Mouse (Mus musculus) intestine, embryonic 15.5 days (tissue): ENCODE data around the gene Nrg3. TPM values are rescaled to one million over a fixed set of nuclear protein-coding genes. Genes with fewer than 3 reads are reported as not detected.
"Not testable (repeated sequence)": the region's sequence is repeated elsewhere in the genome, so short reads cannot be mapped to it uniquely, and the experiment has no call there.

ENCODE experiments used
- ATAC-seq: fragments of 200-750 bp; cut with Nextera tagmentation; 2 replicates; pipeline ENCODE4 v1.8.0; 2017; ENCODE audit warnings: moderate TSS enrichment, moderate library complexity
- H3K27ac ChIP-seq: fragments of 300-500 bp; sonication (generic); 2 replicates; pipeline ENCODE4 v1.5.1; 2015; ENCODE audit warnings: mild to moderate bottlenecking, inconsistent platforms
- H3K27me3 ChIP-seq: fragments of 300-500 bp; sonication (generic); replicated peaks from 2 replicates; pipeline ENCODE4 v1.6.1; 2015; ENCODE audit warnings: inconsistent platforms
- H3K36me3 ChIP-seq: fragments of 300-500 bp; sonication (generic); 2 replicates; pipeline ENCODE4 v1.6.1; 2015; ENCODE audit warnings: inconsistent platforms
- H3K4me1 ChIP-seq: fragments of 300-500 bp; sonication (generic); replicated peaks from 2 replicates; pipeline ENCODE4 v1.6.1; 2015; ENCODE audit warnings: inconsistent platforms
- H3K4me2 ChIP-seq: fragments of 300-500 bp; sonication (generic); replicated peaks from 2 replicates; pipeline ENCODE4 v1.6.1; 2015; ENCODE audit warnings: mild to moderate bottlenecking, inconsistent platforms
- H3K4me3 ChIP-seq: fragments of 300-500 bp; sonication (generic); replicated peaks from 2 replicates; pipeline ENCODE4 v1.5.1; 2015; ENCODE audit warnings: inconsistent platforms
- H3K9ac ChIP-seq: fragments of 300-500 bp; sonication (generic); 2 replicates; pipeline ENCODE4 v1.6.1; 2015; ENCODE audit warnings: inconsistent platforms
- H3K9me3 ChIP-seq: fragments of 300-500 bp; sonication (generic); 2 replicates; pipeline ENCODE4 v1.6.1; 2016; ENCODE audit warnings: inconsistent platforms
- WGBS: fragments of 180-500 bp; shearing (Covaris S2); methylation state at CpG from one replicate; pipeline ENCODE4 v1.1.7; 2015; 5-methylcytosine and 5-hydroxymethylcytosine counted together
- polyA plus RNA-seq: library from polyadenylated mRNA; unstranded; fragments of >200 nt; fragmentation: Nextera tagmentation; extraction: Ambion mirVana; gene quantifications from 2 replicates; pipeline ENCODE4 v1.2.1, GENCODE M21; 2015

Nrg3 gene
- polyA plus RNA-seq, 1 experiment from 2014 or later: 0.36 TPM

- Histone ChIP-seq H3K27me3 (no peaks in the 10 kb centered on the region), H3K27ac (no peak overlapping the region), H3K4me3 (no peak overlapping the region), H3K9ac (no peak overlapping the region), H3K4me1 (no peaks in the 10 kb centered on the region), H3K36me3 (no peaks in the 10 kb centered on the region), H3K4me2 (no peak overlapping the region), H3K9me3 (no peaks in the 10 kb centered on the region)
- ATAC-seq: no peak
- WGBS: 38% methylated on average over 1 of the region's 1 CpGs
Measured at GRCm38 (mm10) chr14:39155462-39155861, 317.4 kb downstream of the Nrg3 start.

GRCm38 (mm10) chr14:39129766-39130165, 343.1 kb downstream of the Nrg3 start:
- Histone ChIP-seq H3K9ac (no peak overlapping the region), H3K4me3 (no peak overlapping the region), H3K27ac (no peak overlapping the region), H3K9me3 (no peaks in the 10 kb centered on the region), H3K27me3 (no peaks in the 10 kb centered on the region), H3K4me1 (no peaks in the 10 kb centered on the region), H3K4me2 (no peak overlapping the region), H3K36me3 (no peaks in the 10 kb centered on the region)
- WGBS: 83% methylated on average over 2 of the region's 2 CpGs
- no peak for ATAC-seq

GRCm38 (mm10) chr14:39117977-39118376, 354.9 kb downstream of the Nrg3 start:
- peak; percentile 66 for ATAC-seq
- no peaks in the 10 kb centered on the region for H3K9me3 ChIP-seq
- no peak overlapping the region for H3K27ac ChIP-seq
- no peak overlapping the region for H3K4me2 ChIP-seq
- WGBS: 39% methylated on average over 3 of the region's 3 CpGs
- no peak overlapping the region for H3K4me3 ChIP-seq
- no peaks in the 10 kb centered on the region for H3K36me3 ChIP-seq
- H3K27me3 ChIP-seq: no peaks in the 10 kb centered on the region
- no peak overlapping the region for H3K9ac ChIP-seq
- H3K4me1 ChIP-seq: no peaks in the 10 kb centered on the region

GRCm38 (mm10) chr14:39116522-39117231, 356.2 kb downstream of the Nrg3 start:
- peak; percentile 83 for ATAC-seq
- WGBS: 47% methylated on average over 3 of the region's 3 CpGs

GRCm38 (mm10) chr14:39109566-39109965, 363.3 kb downstream of the Nrg3 start:
- Histone ChIP-seq H3K9me3 (no peaks in the 10 kb centered on the region), H3K27me3 (no peaks in the 10 kb centered on the region), H3K4me2 (no peak overlapping the region), H3K4me1 (no peaks in the 10 kb centered on the region), H3K9ac (no peak overlapping the region), H3K36me3 (no peaks in the 10 kb centered on the region), H3K27ac (no peak overlapping the region), H3K4me3 (no peak overlapping the region)
- ATAC-seq: no peak
- 76% methylated on average over 3 of the region's 3 CpGs for WGBS

More at GRCm38 (mm10) chr14:39116522-39117231, 356.2 kb downstream of the Nrg3 start:
- not testable (repeated sequence) for H3K4me3 ChIP-seq, H3K27ac ChIP-seq, H3K4me1 ChIP-seq, H3K27me3 ChIP-seq, H3K9ac ChIP-seq, H3K9me3 ChIP-seq, H3K4me2 ChIP-seq, H3K36me3 ChIP-seq

- Histone ChIP-seq H3K4me2 (no peak overlapping the region), H3K4me1 (no peaks in the 10 kb centered on the region), H3K36me3 (no peaks in the 10 kb centered on the region), H3K9me3 (no peaks in the 10 kb centered on the region), H3K4me3 (no peak overlapping the region), H3K27ac (no peak overlapping the region), H3K9ac (no peak overlapping the region), H3K27me3 (no peaks in the 10 kb centered on the region)
- WGBS: 78% methylated on average over 3 of the region's 3 CpGs
- no peak for ATAC-seq
Measured at GRCm38 (mm10) chr14:39106776-39107175, 366.1 kb downstream of the Nrg3 start.

GRCm38 (mm10) chr14:39095219-39095618, 377.7 kb downstream of the Nrg3 start:
- Histone ChIP-seq H3K27me3 (no peaks in the 10 kb centered on the region), H3K4me2 (no peak overlapping the region), H3K36me3 (no peaks in the 10 kb centered on the region), H3K4me3 (no peak overlapping the region), H3K9me3 (no peaks in the 10 kb centered on the region), H3K9ac (no peak overlapping the region), H3K27ac (no peak overlapping the region), H3K4me1 (no peaks in the 10 kb centered on the region)
- WGBS: 63% methylated on average over 1 of the region's 1 CpGs
- ATAC-seq: no peak

- Histone ChIP-seq H3K9ac (no peak overlapping the region), H3K27ac (no peak overlapping the region), H3K27me3 (no peaks in the 10 kb centered on the region), H3K4me3 (no peak overlapping the region), H3K9me3 (no peaks in the 10 kb centered on the region), H3K4me1 (no peaks in the 10 kb centered on the region), H3K36me3 (no peaks in the 10 kb centered on the region), H3K4me2 (no peak overlapping the region)
- ATAC-seq: no peak
- WGBS: 60% methylated on average over 1 of the region's 1 CpGs
Measured at GRCm38 (mm10) chr14:39079461-39079860, 393.4 kb downstream of the Nrg3 start.

- H3K4me3 ChIP-seq: no peak overlapping the region
- WGBS: 67% methylated on average over 2 of the region's 2 CpGs
- no peak overlapping the region for H3K4me2 ChIP-seq
- H3K27me3 ChIP-seq: no peaks in the 10 kb centered on the region
- no peaks in the 10 kb centered on the region for H3K9me3 ChIP-seq
- ATAC-seq: peak; percentile 36; the same call in 1 of the 2 replicates
- H3K9ac ChIP-seq: no peak overlapping the region
- no peaks in the 10 kb centered on the region for H3K4me1 ChIP-seq
- H3K36me3 ChIP-seq: no peaks in the 10 kb centered on the region
- no peak overlapping the region for H3K27ac ChIP-seq
Measured at GRCm38 (mm10) chr14:39051542-39051941, 421.3 kb downstream of the Nrg3 start.

GRCm38 (mm10) chr14:39049021-39049420, 423.9 kb downstream of the Nrg3 start:
- H3K9ac ChIP-seq: no peak overlapping the region
- H3K4me3 ChIP-seq: no peak overlapping the region
- no peak overlapping the region for H3K27ac ChIP-seq
- WGBS: 72% methylated on average over 2 of the region's 2 CpGs
- H3K4me2 ChIP-seq: no peak overlapping the region
- H3K27me3 ChIP-seq: no peaks in the 10 kb centered on the region
- no peaks in the 10 kb centered on the region for H3K4me1 ChIP-seq
- ATAC-seq: no peak
- H3K36me3 ChIP-seq: no peaks in the 10 kb centered on the region
- no peaks in the 10 kb centered on the region for H3K9me3 ChIP-seq

GRCm38 (mm10) chr14:39044290-39044689, 428.6 kb downstream of the Nrg3 start:
- H3K36me3 ChIP-seq: no peaks in the 10 kb centered on the region
- 77% methylated on average over 1 of the region's 1 CpGs for WGBS

GRCm38 (mm10) chr14:39043793-39044192, 429.1 kb downstream of the Nrg3 start:
- Histone ChIP-seq H3K9ac (no peak overlapping the region), H3K27ac (no peak overlapping the region), H3K27me3 (no peaks in the 10 kb centered on the region), H3K9me3 (no peaks in the 10 kb centered on the region), H3K4me3 (no peak overlapping the region), H3K4me2 (no peak overlapping the region), H3K36me3 (no peaks in the 10 kb centered on the region), H3K4me1 (no peaks in the 10 kb centered on the region)
- ATAC-seq: no peak
- WGBS: 75% methylated on average over 3 of the region's 3 CpGs

More at GRCm38 (mm10) chr14:39044290-39044689, 428.6 kb downstream of the Nrg3 start:
- Histone ChIP-seq H3K9me3 (no peaks in the 10 kb centered on the region), H3K4me3 (no peak overlapping the region), H3K4me1 (no peaks in the 10 kb centered on the region), H3K4me2 (no peak overlapping the region), H3K9ac (no peak overlapping the region), H3K27me3 (no peaks in the 10 kb centered on the region), H3K27ac (no peak overlapping the region)
- ATAC-seq: no peak

GRCm38 (mm10) chr14:39043384-39043783, 429.5 kb downstream of the Nrg3 start:
- no peaks in the 10 kb centered on the region for H3K4me1 ChIP-seq
- H3K9me3 ChIP-seq: no peaks in the 10 kb centered on the region
- H3K36me3 ChIP-seq: no peaks in the 10 kb centered on the region
- no peak for ATAC-seq
- H3K27me3 ChIP-seq: no peaks in the 10 kb centered on the region
- no peak overlapping the region for H3K4me3 ChIP-seq
- no peak overlapping the region for H3K4me2 ChIP-seq
- H3K9ac ChIP-seq: no peak overlapping the region
- H3K27ac ChIP-seq: no peak overlapping the region
- WGBS: 69% methylated on average over 5 of the region's 5 CpGs
